Mouse (Mus musculus): ENCODE results near the gene Cracr2b. TPM values are rescaled to one million over a fixed set of nuclear protein-coding genes. Genes with fewer than 3 reads are reported as not detected.

Gene Cracr2b
- total RNA-seq, 1 experiment from 2014 or later = 8.4 TPM

DNA sequence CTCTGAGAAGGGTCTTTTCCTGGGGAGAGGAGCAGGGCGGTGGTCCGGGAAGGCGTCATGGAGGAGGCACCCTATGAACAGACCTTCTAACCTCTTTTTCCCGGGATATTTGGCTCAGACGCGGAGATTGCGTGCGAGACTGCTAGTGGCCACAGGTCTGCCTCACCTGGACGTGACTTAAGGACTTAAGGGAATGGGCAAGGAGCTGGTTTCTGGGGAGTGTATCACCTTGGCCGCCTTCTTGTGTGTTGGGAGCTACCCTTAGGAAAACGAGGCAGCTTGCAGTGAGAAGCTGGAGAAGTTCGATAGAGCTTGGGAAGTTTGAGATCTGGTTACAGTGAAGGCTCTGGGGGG is 14.9 kb downstream of the Cracr2b start:
- ATAC-seq (replicated peaks in 1 of 2; ENCODE audit: insufficient read depth in 1 of 2, low FRiP score in 2 of 2, low TSS enrichment in 1 of 2, low read depth in 1 of 2, poor library complexity in 2 of 2, severe bottlenecking in 2 of 2) = no peak

DNA sequence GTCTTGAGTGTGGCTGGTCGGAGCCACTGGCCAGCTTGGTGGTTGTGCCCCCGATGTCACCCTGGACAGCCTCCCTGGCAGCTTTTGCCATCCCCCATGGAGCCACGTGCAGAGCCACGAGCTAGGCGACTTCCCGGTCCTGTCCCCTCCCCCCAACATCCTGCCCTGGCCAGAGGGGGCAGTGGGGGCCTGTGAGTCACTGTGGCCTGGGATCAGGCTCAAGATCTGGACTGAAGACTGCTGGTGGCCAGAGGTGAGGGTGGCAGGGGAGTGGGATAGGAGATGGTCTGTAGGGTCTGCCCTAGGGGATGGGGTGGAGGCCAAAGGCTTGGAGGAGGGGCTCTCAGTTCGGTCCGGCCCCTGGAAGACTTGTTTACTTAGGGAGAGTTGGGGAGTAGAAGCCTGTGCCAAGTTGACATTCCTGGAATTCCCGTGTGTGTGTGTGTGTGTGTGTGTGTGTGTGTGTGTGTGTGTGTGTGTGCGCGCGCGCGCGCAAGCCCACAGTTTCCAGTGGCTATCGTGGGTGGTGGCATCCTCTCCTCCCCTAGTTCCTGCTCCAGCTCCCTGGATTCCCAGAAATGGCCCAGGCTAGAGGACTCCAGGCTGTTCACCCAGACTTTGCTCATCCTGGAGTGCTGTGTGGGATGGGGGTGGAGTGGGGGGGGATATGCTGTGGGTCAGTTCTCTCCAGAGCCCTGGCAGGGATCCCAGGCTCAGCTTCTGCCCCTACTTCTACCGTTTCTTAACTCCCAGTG is 15.5 kb downstream of the Cracr2b start:
- ATAC-seq (replicated peaks in 1 of 2; ENCODE audit: insufficient read depth in 1 of 2, low FRiP score in 2 of 2, low TSS enrichment in 1 of 2, low read depth in 1 of 2, poor library complexity in 2 of 2, severe bottlenecking in 2 of 2) = peak in 1 of 2 experiments; percentile 25; a peak in 1 of 4 replicates

GRCm38 (mm10) chr7:141476981-141477370 is 16.1 kb downstream of the Cracr2b start:
- ATAC-seq (replicated peaks in 1 of 2; ENCODE audit: insufficient read depth in 1 of 2, low FRiP score in 2 of 2, low TSS enrichment in 1 of 2, low read depth in 1 of 2, poor library complexity in 2 of 2, severe bottlenecking in 2 of 2) = no peak

GRCm38 (mm10) chr7:141477578-141478269 is 16.8 kb downstream of the Cracr2b start:
- ATAC-seq (replicated peaks in 1 of 2; ENCODE audit: insufficient read depth in 1 of 2, low FRiP score in 2 of 2, low TSS enrichment in 1 of 2, low read depth in 1 of 2, poor library complexity in 2 of 2, severe bottlenecking in 2 of 2) = peak; percentile 29 to 46

GRCm38 (mm10) chr7:141478270-141478748 is 17.4 kb downstream of the Cracr2b start:
- ATAC-seq (replicated peaks in 1 of 2; ENCODE audit: insufficient read depth in 1 of 2, low FRiP score in 2 of 2, low TSS enrichment in 1 of 2, low read depth in 1 of 2, poor library complexity in 2 of 2, severe bottlenecking in 2 of 2) = no peak

- ATAC-seq (replicated peaks in 1 of 2; ENCODE audit: insufficient read depth in 1 of 2, low FRiP score in 2 of 2, low TSS enrichment in 1 of 2, low read depth in 1 of 2, poor library complexity in 2 of 2, severe bottlenecking in 2 of 2) = peak; percentile 69 to 72
Measured at GRCm38 (mm10) chr7:141480842-141481497, 20.1 kb downstream of the Cracr2b start.

DNA sequence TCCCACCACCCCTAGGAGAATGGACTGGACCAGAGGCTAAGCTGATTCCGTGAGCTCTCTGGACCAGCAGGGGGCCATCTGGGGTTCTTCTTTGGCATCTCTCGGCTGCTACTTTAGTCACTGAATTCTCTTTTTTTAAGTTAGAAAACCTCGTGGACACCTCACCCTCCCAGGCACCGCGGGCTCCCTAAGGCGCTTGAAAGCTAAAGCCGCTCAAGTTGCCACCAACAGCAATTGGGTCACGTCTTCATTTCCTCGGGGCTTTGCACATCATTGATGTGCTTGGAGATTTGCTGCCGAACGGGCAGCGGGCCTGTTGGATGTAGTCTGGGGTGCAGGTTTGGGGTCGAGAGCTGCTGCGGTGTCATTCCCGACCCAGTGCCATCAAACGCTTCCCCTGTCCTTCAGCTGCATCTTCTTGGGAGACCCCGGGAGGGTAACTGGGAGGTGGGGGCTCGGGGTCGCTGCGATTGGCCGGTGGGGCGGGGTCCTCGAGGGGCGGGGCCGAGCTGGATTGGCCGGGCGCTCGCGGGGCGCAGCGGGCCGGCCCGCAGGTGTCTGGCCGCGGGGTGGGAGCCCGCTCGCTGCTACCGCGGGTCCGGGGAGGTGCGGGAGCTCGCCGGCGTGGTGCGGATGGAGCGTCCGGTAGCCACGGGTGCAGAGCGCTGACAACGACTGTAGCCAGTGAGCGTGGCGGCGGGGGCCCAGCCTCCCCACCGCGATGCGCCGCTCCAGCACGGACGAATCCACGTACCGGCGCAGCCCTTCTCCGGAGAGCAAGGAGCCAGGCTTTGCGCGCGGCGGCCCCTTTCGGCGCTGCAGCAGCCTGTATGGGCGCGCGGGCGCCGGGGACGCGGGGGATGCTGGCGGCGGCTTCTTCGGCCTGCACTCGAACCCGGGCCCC is 20.9 kb downstream of the Cracr2b start:
- no peak; a peak in 2 of 4 replicates for ATAC-seq (replicated peaks in 1 of 2; ENCODE audit: insufficient read depth in 1 of 2, low FRiP score in 2 of 2, low TSS enrichment in 1 of 2, low read depth in 1 of 2, poor library complexity in 2 of 2, severe bottlenecking in 2 of 2)

- no peak for ATAC-seq (replicated peaks in 1 of 2; ENCODE audit: insufficient read depth in 1 of 2, low FRiP score in 2 of 2, low TSS enrichment in 1 of 2, low read depth in 1 of 2, poor library complexity in 2 of 2, severe bottlenecking in 2 of 2)
Measured at GRCm38 (mm10) chr7:141482531-141483024, 21.7 kb downstream of the Cracr2b start.

- no peak for ATAC-seq (replicated peaks in 1 of 2; ENCODE audit: insufficient read depth in 1 of 2, low FRiP score in 2 of 2, low TSS enrichment in 1 of 2, low read depth in 1 of 2, poor library complexity in 2 of 2, severe bottlenecking in 2 of 2)
Measured at GRCm38 (mm10) chr7:141483114-141483653, 22.3 kb downstream of the Cracr2b start.

GRCm38 (mm10) chr7:141484186-141485120 is 23.6 kb downstream of the Cracr2b start:
- ATAC-seq (replicated peaks in 1 of 2; ENCODE audit: insufficient read depth in 1 of 2, low FRiP score in 2 of 2, low TSS enrichment in 1 of 2, low read depth in 1 of 2, poor library complexity in 2 of 2, severe bottlenecking in 2 of 2) = no peak

DNA sequence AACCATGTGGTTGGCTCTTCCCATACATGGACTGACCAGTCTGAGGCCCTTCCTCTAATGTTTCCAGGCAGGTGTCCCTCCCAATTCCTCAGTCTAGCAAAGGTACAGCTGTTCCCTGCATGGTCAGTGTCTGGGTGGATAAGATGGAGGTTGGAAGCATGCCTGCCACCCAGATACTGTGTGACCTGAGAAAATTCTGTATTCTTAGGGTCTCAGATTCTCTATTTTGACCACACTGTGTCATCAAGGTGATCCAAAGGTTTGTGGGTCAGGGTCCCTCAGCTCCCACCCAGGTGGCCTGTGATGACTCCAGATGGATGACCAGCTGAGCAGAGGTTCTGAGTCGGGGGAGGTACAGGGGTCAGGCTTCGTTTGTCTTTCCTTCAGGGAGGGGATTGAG is 24.3 kb downstream of the Cracr2b start:
- no peak for ATAC-seq (replicated peaks in 1 of 2; ENCODE audit: insufficient read depth in 1 of 2, low FRiP score in 2 of 2, low TSS enrichment in 1 of 2, low read depth in 1 of 2, poor library complexity in 2 of 2, severe bottlenecking in 2 of 2)

DNA sequence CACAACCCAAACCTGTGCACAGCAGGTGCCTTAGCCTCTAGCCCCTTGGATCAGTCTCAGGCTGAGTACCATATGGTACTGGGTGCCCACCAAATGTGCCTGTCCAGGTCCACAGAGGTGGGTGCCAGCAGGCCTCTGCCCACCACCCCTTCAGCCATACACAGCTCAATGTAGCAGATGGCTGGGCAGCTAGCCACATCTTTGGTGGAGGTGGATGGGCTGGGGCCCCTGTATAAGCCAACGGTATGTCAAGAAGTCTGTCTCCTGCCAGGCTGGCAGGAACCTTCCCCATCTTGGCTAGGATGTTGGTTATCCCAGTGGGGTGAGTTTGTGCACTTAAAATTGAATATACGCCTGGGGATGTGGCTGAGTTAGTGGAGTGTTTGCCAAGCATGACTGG is 24.7 kb downstream of the Cracr2b start:
- ATAC-seq (replicated peaks in 1 of 2; ENCODE audit: insufficient read depth in 1 of 2, low FRiP score in 2 of 2, low TSS enrichment in 1 of 2, low read depth in 1 of 2, poor library complexity in 2 of 2, severe bottlenecking in 2 of 2) = no peak

DNA sequence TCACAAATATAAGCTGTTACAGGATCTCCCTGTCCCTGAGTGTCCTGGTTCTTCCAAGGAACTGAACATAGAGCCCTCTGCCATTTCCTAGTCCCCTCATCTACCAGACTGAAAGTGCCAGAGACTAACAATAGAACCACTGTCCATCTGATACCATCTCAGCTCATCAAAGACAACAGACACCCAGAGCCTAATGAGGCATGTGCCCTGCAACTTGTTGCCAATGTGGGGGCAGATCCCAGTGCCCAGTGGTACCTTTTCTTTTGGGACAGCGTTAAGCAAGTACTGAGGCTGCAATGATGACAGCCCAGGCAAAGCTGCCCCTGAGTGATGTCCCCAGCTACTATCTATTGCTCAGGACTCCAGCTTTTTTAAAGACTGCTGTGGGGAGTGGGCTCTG is 25.3 kb downstream of the Cracr2b start:
- ATAC-seq (replicated peaks in 1 of 2; ENCODE audit: insufficient read depth in 1 of 2, low FRiP score in 2 of 2, low TSS enrichment in 1 of 2, low read depth in 1 of 2, poor library complexity in 2 of 2, severe bottlenecking in 2 of 2) = no peak

GRCm38 (mm10) chr7:141487141-141487540 is 26.2 kb downstream of the Cracr2b start:
- no peak for ATAC-seq (replicated peaks in 1 of 2; ENCODE audit: insufficient read depth in 1 of 2, low FRiP score in 2 of 2, low TSS enrichment in 1 of 2, low read depth in 1 of 2, poor library complexity in 2 of 2, severe bottlenecking in 2 of 2)

GRCm38 (mm10) chr7:141491151-141491550 is 30.3 kb downstream of the Cracr2b start:
- no peak for ATAC-seq (replicated peaks in 1 of 2; ENCODE audit: insufficient read depth in 1 of 2, low FRiP score in 2 of 2, low TSS enrichment in 1 of 2, low read depth in 1 of 2, poor library complexity in 2 of 2, severe bottlenecking in 2 of 2)

DNA sequence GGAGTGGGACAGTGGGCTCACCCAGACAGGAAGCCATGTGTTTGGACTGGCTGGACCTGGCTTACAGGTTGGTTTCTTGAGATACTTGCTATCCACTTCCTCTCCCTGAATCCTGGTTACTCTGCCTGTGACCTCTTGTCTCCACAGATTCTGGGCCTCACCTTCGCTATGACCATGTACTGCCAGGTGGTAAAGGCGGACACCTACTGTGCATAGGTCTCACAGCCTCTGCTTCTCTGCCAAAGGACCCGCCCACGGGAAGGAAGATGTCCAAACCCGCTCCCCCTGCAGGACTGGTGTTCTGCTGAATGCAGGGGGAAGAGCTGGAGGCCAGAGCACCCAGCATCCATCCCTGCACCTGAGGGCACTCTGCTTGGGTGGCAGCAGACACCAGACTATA is 31.8 kb downstream of the Cracr2b start:
- no peak for ATAC-seq (replicated peaks in 1 of 2; ENCODE audit: insufficient read depth in 1 of 2, low FRiP score in 2 of 2, low TSS enrichment in 1 of 2, low read depth in 1 of 2, poor library complexity in 2 of 2, severe bottlenecking in 2 of 2)
